Mouse (Mus musculus) brain, embryonic 14.5 days (tissue): ENCODE measurements at regions not wholly inside any gene's neighbourhood (a gene's known extent, or its start where the extent isn't known, plus 50 kb on each side); places are given as distances from the start of the nearest gene placed in this dataset.

Experiments
- DNase-seq: peaks from one replicate; pipeline ENCODE4 v3.0.0-alpha.2; 2011; ENCODE audit warnings: low read depth
- CTCF ChIP-seq: fragments of 200-500 bp; IDR thresholded peaks from 2 replicates; pipeline ENCODE4 v1.5.1; 2012; ENCODE audit warnings: inconsistent platforms, mild to moderate bottlenecking, moderate library complexity, borderline replicate concordance; ENCODE audit not compliant: insufficient read depth, insufficient read length; ENCODE audit errors: extremely low read depth
- POLR2A ChIP-seq: fragments of 200-500 bp; IDR thresholded peaks from 2 replicates; pipeline ENCODE4 v1.6.1; 2012; ENCODE audit warnings: mild to moderate bottlenecking, inconsistent platforms, borderline replicate concordance; ENCODE audit not compliant: poor library complexity, insufficient read depth, insufficient read length, severe bottlenecking; ENCODE audit errors: extremely low read depth

DNA sequence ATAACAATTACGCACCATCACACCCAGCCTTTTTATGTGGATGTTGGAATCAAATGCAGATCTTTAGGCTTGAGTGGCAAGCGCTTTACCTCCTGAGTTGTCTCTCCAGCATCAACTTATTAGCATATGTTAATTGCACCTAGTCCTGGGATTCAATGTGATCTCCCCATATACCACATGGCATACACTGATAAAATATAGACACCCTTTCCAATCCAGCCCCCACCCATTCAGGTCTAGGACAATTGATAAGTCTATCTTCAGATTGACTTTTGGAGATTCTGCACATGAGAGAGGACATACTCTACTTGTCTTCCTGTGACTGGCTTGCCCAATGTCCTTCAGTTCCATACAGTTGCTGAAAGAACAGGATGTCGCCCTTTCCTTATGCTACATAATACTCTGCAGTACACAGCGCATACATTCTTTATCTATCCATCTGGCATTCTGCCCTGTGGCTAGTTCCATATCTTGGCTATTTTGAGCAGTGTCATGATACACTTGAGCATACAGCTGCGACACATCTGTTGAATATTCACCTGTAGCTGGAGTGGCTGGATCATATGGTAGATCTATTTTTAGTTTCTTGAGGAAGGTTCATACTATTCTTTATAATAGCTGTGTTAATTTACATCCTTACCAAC, 120.3 kb downstream of the Gsdmc2 start:
- DNase-seq: no peak
- no peak for TF ChIP-seq CTCF
- TF ChIP-seq POLR2A: no peak

DNA sequence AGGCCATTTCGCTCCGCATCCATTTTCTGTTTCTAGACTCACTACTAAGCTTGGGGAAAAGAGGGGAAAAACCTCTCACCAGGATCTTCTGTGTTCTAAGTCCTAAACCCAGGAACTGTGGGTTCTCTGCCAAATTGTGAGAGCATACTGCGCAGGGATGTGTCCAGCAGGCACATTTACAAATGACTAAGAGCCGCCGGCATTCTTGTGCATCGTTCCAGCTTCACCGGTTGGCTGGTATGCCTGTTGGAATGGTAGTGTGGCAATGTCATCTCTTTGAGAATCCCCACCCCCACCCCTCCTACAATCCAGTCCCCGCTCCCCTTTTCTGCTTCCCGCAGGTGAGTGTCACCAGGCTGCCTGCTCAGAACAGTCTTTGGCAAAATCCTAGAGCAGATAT, 122.0 kb downstream of the Gsdmc2 start:
- peak; percentile 17 for DNase-seq
- TF ChIP-seq CTCF (no peak), POLR2A (no peak)

DNA sequence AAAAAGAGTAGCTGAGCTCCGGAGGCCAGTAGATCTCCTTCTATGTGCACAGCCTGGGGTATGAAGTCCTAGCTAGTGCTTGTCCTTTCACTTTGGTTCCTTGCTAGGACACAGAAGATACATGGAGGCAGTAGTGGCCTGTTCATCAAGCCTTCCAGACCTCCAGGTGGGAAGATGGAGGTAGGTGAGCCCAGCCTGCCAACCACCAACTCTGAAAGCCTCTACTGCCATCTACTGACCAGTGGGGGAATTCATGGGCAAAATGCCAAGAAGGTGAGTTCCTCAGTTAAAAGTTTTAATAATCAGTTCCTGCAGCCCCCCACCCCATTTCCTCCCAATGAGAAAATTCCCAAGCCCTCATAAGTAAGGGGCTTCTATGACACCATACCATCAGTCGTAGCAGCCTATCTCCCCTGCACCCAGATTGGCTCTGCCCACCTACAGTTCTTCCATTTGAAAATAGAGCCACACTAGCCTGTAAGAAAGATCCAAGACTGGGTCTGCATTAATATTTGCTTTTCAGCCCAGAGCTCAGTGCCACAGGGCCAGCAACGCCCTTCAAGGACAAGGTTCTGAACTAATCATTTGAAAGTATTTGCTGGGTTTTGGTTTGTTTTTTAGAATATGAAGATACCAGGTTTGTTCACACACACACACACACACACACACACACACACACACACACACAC, 123.2 kb downstream of the Gsdmc2 start:
- peak; percentile 63; the same call in 1 of the 2 replicates for TF ChIP-seq CTCF
- no peak for TF ChIP-seq POLR2A
- DNase-seq: peak; percentile 45

- no peak for DNase-seq
- TF ChIP-seq POLR2A (no peak), CTCF (no peak)
Measured at GRCm38 (mm10) chr15:63717812-63718211, 127.2 kb downstream of the Gsdmc2 start.

- DNase-seq: no peak
- TF ChIP-seq CTCF: no peak
- TF ChIP-seq POLR2A: no peak
Measured at GRCm38 (mm10) chr15:63713697-63714096, 131.3 kb downstream of the Gsdmc2 start.

DNA sequence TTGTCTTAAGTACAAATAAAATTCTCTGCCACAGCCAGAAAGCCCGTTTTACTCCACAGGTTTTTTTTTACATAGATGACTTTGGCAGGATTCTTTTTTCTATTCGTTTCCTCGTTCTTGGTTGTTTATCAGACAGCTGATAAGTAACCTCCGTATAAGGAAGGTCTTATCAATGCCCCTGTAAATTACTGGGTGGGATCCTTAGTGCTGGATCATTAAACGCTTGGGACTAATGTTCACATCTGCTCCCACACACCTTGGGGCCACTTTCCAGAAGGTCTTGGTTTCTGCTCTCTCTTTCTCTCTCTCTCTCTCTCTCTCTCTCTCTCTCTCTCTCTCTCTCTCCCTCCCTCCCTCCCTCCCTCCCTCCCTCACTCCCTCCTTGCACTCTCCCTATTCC, 134.6 kb downstream of the Gsdmc2 start:
- DNase-seq: no peak
- TF ChIP-seq POLR2A (no peak), CTCF (no peak)

GRCm38 (mm10) chr15:63709270-63709933, 135.6 kb downstream of the Gsdmc2 start:
- no peak for DNase-seq
- TF ChIP-seq POLR2A: no peak
- no peak for TF ChIP-seq CTCF

GRCm38 (mm10) chr15:63704636-63705035, 140.3 kb downstream of the Gsdmc2 start:
- DNase-seq: no peak
- no peak for TF ChIP-seq POLR2A
- no peak for TF ChIP-seq CTCF

GRCm38 (mm10) chr15:63697831-63698230, 147.1 kb downstream of the Gsdmc2 start:
- DNase-seq: no peak
- no peak for TF ChIP-seq POLR2A
- no peak for TF ChIP-seq CTCF

DNA sequence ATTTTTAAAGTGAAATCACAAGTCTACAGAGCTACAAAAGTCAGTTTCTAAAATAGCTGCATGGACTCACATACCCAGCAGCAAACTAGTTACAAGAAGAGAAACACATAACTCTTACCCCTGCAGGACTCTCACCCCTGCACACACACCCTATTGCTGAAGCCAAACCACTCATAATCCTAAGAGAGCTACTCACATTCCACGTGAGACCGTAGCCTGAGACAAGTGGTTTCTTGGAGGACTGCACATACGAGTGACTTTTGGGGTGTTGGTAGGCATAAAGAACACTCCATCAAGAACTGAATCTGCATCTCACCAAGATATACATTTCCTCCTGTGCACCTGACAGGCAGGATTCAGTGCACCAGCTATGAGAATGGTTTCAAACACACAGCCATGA, 150.8 kb downstream of the Gsdmc2 start:
- DNase-seq: no peak
- TF ChIP-seq CTCF (no peak), POLR2A (no peak)

GRCm38 (mm10) chr15:63693561-63693960, 151.4 kb downstream of the Gsdmc2 start:
- TF ChIP-seq POLR2A: no peak
- no peak for TF ChIP-seq CTCF
- no peak for DNase-seq

GRCm38 (mm10) chr15:63692491-63693295, 152.3 kb downstream of the Gsdmc2 start:
- TF ChIP-seq POLR2A (no peak), CTCF (no peak)

More at GRCm38 (mm10) chr15:63692491-63693295, 152.3 kb downstream of the Gsdmc2 start:
- DNase-seq: peak; percentile 56
